Mouse (Mus musculus) liver, embryonic 16.5 days (tissue): ENCODE measurements around the gene Dnaaf1. TPM values are rescaled to one million over a fixed set of nuclear protein-coding genes. Genes with fewer than 3 reads are reported as not detected.

ENCODE experiments used
- ATAC-seq: fragments of 200-750 bp; cut with Nextera tagmentation; 2 replicates; pipeline ENCODE4 v1.8.0; 2017; ENCODE audit warnings: low read depth, mild to moderate bottlenecking, moderate number of reproducible peaks, moderate library complexity
- H3K27ac ChIP-seq: fragments of 300-500 bp; sonication (generic); 2 replicates; pipeline ENCODE4 v1.5.1; 2014; ENCODE audit warnings: mild to moderate bottlenecking, low read length
- H3K27me3 ChIP-seq: fragments of 300-500 bp; sonication (generic); 2 replicates; pipeline ENCODE4 v1.6.1; 2014; ENCODE audit warnings: low read depth, low read length, mixed read lengths; ENCODE audit not compliant: control insufficient read depth, insufficient read depth
- H3K36me3 ChIP-seq: fragments of 300-500 bp; sonication (generic); 2 replicates; pipeline ENCODE4 v1.6.1; 2014; ENCODE audit warnings: mild to moderate bottlenecking; ENCODE audit not compliant: control insufficient read depth, insufficient read depth
- H3K4me1 ChIP-seq: fragments of 300-500 bp; sonication (generic); 2 replicates; pipeline ENCODE4 v1.6.1; 2014; ENCODE audit warnings: low read depth, low read length, mixed read lengths; ENCODE audit not compliant: control insufficient read depth
- H3K4me2 ChIP-seq: fragments of 300-500 bp; sonication (generic); 2 replicates; pipeline ENCODE4 v1.6.1; 2014; ENCODE audit warnings: low read depth, low read length, mixed read lengths
- H3K4me3 ChIP-seq: fragments of 300-500 bp; sonication (generic); 2 replicates; pipeline ENCODE4 v1.5.1; 2014; ENCODE audit warnings: low read depth, mild to moderate bottlenecking, low read length
- H3K9ac ChIP-seq: fragments of 300-500 bp; sonication (generic); 2 replicates; pipeline ENCODE4 v1.6.1; 2014; ENCODE audit warnings: low read depth, low read length
- H3K9me3 ChIP-seq: fragments of 300-500 bp; sonication (generic); replicated peaks from 2 replicates; pipeline ENCODE4 v1.6.1; 2016; ENCODE audit warnings: low read length; ENCODE audit not compliant: control insufficient read depth
- WGBS: fragments of 180-500 bp; shearing (Covaris S2); extraction: QIAGEN DNeasy Blood & Tissue Kit; methylation state at CpG from one replicate; pipeline ENCODE4 v1.1.7; 2014; ENCODE audit not compliant: insufficient replicate concordance; 5-methylcytosine and 5-hydroxymethylcytosine counted together
- polyA plus RNA-seq: library from polyadenylated mRNA; unstranded; fragments of >200 nt; fragmentation: Nextera tagmentation; extraction: Ambion mirVana; gene quantifications from 2 replicates; pipeline ENCODE4 v1.2.1, GENCODE M21; 2015

Dnaaf1 gene
- polyA plus RNA-seq, 1 experiment from 2014 or later, result 0.08 TPM

DNA sequence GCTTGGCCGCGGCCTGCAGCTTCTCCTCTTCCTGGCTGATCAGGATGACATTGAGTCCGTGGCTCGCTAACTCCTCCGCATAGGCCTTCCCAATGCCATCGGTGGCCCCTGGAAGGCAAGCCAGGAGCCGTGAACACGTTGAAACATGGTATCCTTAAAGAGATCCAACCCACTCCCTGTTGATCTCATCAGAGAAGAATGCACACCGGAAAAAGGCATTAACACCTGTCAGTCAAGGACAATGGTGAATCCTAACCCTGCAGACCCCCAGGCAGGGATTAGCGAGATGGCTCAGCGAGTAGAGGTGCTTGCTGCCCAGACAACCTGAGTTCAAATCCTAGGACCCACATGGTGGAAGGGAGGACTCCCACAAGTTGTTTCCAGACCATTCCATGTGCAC is 8.7 kb upstream of the Dnaaf1 start:
- Histone ChIP-seq H3K4me2 (no peak overlapping the region), H3K4me1 (peaks cover 2% of the 10 kb centered on the region; the same call in 1 of the 2 replicates), H3K9me3 (no peaks in the 10 kb centered on the region), H3K4me3 (no peak overlapping the region), H3K9ac (no peak overlapping the region), H3K36me3 (peaks cover 20% of the 10 kb centered on the region), H3K27ac (no peak overlapping the region), H3K27me3 (no peaks in the 10 kb centered on the region)
- no peak for ATAC-seq
- WGBS, result 83% methylated on average over 11 of the region's 11 CpGs

DNA sequence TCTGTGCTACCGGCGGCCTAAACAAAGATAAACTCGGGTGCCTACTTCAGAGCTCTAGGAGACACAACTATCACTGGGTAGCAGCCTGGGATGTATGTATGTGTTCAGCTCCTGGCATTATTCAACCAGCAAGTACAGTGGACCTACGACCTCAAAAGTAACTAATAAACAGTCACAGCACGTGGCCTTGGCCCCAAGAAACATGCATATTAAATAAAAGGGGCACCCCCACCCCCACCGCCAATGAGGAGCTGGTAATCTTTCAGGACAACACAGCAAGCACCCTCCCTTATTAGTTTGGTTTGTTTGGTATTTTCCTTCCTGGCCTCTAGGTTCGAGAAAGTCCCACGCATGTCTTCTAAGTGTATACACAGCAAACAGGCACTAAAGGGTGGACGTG is 6.8 kb upstream of the Dnaaf1 start:
- peaks cover 12% of the 10 kb centered on the region for H3K4me1 ChIP-seq
- H3K36me3 ChIP-seq, result peaks cover 20% of the 10 kb centered on the region
- 77% methylated on average over 9 of the region's 9 CpGs for WGBS
- H3K27me3 ChIP-seq, result no peaks in the 10 kb centered on the region
- H3K4me2 ChIP-seq, result no peak overlapping the region
- no peak overlapping the region for H3K27ac ChIP-seq
- no peak overlapping the region for H3K9ac ChIP-seq
- no peak for ATAC-seq
- no peak overlapping the region for H3K4me3 ChIP-seq
- no peaks in the 10 kb centered on the region for H3K9me3 ChIP-seq

DNA sequence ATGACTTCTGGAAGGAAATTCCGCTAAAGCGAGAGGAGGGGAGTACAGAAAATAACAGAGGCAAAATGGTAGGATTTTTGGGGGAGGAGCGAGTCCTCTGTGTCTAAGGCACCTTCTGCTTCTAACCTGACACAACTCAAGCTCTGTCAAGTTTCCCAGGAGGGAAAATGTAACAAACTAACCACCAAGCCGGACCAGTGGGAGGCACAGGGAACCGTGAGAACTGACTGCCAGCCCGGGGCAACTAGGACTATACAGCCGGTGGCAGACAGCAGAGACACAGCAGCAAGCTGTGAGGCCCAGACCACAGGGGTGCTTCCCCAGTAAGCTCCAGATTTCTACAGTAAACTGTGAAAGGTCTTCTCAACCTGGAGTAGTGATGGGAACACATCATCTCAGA is 6.1 kb upstream of the Dnaaf1 start:
- Histone ChIP-seq H3K27ac (no peak overlapping the region), H3K36me3 (peaks cover 16% of the 10 kb centered on the region), H3K27me3 (no peaks in the 10 kb centered on the region), H3K9ac (no peak overlapping the region), H3K4me3 (no peak overlapping the region), H3K9me3 (no peaks in the 10 kb centered on the region), H3K4me1 (peaks cover 19% of the 10 kb centered on the region), H3K4me2 (no peak overlapping the region)
- WGBS, result 71% methylated on average over 7 of the region's 7 CpGs
- no peak for ATAC-seq

DNA sequence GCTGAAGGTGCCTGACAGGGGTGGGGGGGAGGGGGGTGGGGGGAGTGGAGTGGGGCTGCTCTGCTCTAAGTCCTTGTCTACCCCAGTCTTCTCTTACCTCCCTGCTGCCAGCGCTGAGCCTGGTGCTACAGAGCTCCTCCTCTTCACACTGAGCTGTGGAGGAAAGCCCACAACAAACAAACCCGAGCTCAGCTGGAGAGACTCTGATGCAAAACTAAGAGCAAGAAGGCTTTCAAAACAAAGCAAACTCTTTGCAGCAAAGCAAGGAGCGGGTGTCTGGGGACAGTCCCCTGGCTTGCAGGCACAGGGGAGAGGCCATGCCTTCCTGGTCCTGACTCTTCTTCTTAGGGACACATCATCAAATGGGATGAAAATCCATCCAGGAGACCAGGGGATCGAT is 5.2 kb upstream of the Dnaaf1 start:
- 53% methylated on average over 4 of the region's 4 CpGs for WGBS
- Histone ChIP-seq H3K27me3 (no peaks in the 10 kb centered on the region), H3K4me2 (no peak overlapping the region), H3K4me3 (no peak overlapping the region), H3K27ac (no peak overlapping the region), H3K9ac (no peak overlapping the region), H3K9me3 (no peaks in the 10 kb centered on the region), H3K4me1 (peaks cover 22% of the 10 kb centered on the region), H3K36me3 (peaks cover 16% of the 10 kb centered on the region)
- ATAC-seq, result no peak

DNA sequence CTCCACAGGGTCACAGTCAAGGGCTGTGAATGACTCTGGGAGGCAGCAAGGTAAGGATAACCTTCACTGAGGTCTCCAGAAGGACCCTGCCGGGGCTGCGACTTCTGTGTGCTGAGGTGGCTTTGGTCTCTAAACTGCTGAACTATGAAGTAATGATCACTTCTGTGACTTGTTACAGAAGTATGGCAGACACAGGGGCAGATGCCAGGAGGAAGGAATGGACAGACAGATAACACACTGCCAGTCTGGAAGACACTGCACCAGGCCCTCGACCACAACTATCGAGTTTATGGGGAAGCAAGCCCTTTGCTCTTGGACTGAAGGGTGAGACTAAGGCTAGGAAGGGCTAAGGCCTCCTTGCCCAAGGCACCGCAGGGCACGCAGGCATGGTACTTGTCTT is 3.9 kb upstream of the Dnaaf1 start:
- Histone ChIP-seq H3K9ac (no peak overlapping the region), H3K4me2 (no peak overlapping the region), H3K36me3 (peaks cover 3% of the 10 kb centered on the region), H3K27me3 (no peaks in the 10 kb centered on the region), H3K4me1 (peaks cover 28% of the 10 kb centered on the region), H3K27ac (no peak overlapping the region), H3K9me3 (no peaks in the 10 kb centered on the region), H3K4me3 (no peak overlapping the region)
- 38% methylated on average over 6 of the region's 6 CpGs for WGBS
- ATAC-seq, result no peak

DNA sequence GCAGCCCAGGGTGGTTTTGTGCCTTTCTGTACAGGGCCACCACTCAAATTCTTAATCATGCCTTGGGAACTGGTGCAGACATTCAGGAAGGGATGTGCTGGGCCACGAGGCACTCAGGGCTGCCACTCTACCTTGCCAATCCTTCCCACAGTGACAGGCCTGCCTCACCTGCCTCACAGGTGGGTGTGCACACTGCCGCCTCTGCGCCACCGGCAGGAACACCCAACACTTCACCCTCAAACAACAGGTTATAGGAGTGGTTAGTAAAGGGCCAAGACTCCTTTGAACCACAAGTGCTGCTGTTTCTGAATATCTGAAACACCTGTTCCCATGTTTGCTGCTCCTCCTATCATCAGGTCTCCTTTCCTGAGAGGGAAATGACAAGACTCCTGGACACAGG is 2.6 kb upstream of the Dnaaf1 start:
- no peaks in the 10 kb centered on the region for H3K27me3 ChIP-seq
- no peak overlapping the region for H3K27ac ChIP-seq
- no peaks in the 10 kb centered on the region for H3K9me3 ChIP-seq
- no peak for ATAC-seq
- no peak overlapping the region for H3K9ac ChIP-seq
- no peak overlapping the region for H3K4me3 ChIP-seq
- H3K4me2 ChIP-seq, result no peak overlapping the region
- WGBS, result 66% methylated on average over 4 of the region's 4 CpGs
- no peaks in the 10 kb centered on the region for H3K36me3 ChIP-seq
- H3K4me1 ChIP-seq, result peaks cover 28% of the 10 kb centered on the region

DNA sequence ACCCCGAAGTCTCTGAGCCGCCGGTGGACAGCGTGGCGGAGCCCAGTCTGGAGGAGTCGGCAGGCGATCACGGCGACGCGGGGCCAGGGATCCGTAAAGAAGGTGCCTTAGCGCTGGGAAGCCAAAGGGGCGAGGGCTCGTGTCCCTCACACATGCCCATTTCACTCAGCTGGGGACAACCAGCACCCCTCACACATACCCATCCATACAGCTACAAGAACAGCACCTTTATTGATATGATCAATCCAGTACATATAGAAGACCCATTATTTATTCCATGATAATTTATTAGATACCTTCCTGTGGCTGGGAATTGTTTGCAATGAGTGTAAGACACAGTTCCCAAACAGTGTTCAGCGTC is 311 bp downstream of the Dnaaf1 start:
- Histone ChIP-seq H3K9me3 (no peaks in the 10 kb centered on the region), H3K4me3 (peak overlapping the region; percentile 77), H3K4me2 (peak overlapping the region; percentile 94), H3K27ac (no peak overlapping the region), H3K36me3 (no peaks in the 10 kb centered on the region), H3K27me3 (no peaks in the 10 kb centered on the region), H3K4me1 (peaks cover 44% of the 10 kb centered on the region), H3K9ac (peak overlapping the region; percentile 58)
- 2% methylated on average over 16 of the region's 16 CpGs for WGBS
- ATAC-seq, result no peak

DNA sequence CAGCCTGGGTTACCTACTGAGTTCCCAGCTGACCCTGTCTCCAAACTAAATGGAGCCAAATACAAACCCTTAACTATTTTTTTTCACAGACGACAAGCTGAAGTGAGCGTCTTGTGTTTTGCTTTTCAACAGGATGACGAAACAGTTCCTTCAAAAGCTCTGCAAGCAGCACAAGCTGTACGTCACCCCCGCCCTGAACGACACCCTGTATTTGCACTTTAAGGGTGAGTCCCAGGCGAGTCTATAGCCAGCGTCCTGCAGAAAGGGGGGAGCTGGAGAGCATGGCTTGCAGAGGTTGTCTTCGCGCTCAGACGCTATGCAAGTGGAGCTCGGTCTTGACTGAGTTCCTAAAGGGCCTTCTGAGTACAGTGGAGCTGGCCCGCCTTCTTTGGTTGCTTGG is 4.1 kb downstream of the Dnaaf1 start:
- Histone ChIP-seq H3K4me3 (no peak overlapping the region), H3K9me3 (no peaks in the 10 kb centered on the region), H3K27me3 (no peaks in the 10 kb centered on the region), H3K27ac (no peak overlapping the region), H3K4me2 (no peak overlapping the region), H3K4me1 (peaks cover 41% of the 10 kb centered on the region), H3K36me3 (no peaks in the 10 kb centered on the region), H3K9ac (no peak overlapping the region)
- 47% methylated on average over 13 of the region's 13 CpGs for WGBS
- no peak for ATAC-seq

DNA sequence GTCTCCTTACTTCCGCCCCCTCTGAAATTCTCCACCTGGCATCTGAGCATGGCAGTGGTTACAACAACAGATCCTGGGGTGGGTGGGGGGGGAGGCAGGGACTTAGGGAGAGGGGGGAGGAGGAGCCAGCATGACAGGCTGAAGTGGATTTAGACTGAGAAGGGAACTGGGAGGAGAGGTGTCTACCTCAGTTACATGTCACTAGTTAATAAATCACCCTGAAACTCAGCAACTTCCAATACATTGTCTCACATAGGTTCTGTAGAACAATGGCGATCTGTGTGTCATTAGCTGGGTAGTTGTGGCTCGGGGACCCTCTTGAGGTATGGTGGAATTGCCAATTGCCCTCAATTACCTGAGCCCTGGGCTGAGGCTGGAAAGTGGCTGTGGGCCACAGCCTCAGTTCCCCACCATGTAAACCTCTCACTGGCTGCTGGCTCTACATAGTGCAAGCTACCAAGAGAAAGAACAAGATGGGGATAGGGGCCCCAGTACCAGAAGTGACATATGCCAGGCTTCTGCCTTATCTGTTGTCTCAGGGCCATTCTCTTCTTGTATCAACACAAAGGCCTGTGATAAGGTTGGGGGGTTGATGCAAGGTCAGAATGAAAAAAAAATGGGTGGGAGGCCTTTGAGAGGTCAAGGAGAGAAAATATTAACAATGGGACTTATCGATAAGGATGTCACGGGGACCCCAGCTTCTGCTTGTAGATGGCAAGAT is 5.6 kb downstream of the Dnaaf1 start:
- H3K4me3 ChIP-seq, result no peak overlapping the region
- H3K4me2 ChIP-seq, result 0 out of 2 replicates have a peak overlapping the region, but pooled peaks have one; percentile 11
- H3K36me3 ChIP-seq, result no peaks in the 10 kb centered on the region
- no peak overlapping the region for H3K9ac ChIP-seq
- WGBS, result 40% methylated on average over 5 of the region's 5 CpGs
- no peak overlapping the region for H3K27ac ChIP-seq
- no peaks in the 10 kb centered on the region for H3K27me3 ChIP-seq
- H3K9me3 ChIP-seq, result no peaks in the 10 kb centered on the region
- ATAC-seq, result peak; percentile 75
- H3K4me1 ChIP-seq, result peaks cover 35% of the 10 kb centered on the region
